Mouse (Mus musculus) kidney, adult 2 months (tissue): Measurements from ENCODE around the gene Insr.

Experiments used
- CTCF ChIP-seq: fragments of 200-500 bp; conservative IDR thresholded peaks from 2 replicates; pipeline ENCODE4 v1.5.1; 2011; ENCODE audit warnings: low read depth, mild to moderate bottlenecking, control low read depth, low read length, moderate library complexity, mixed read lengths; ENCODE audit not compliant: insufficient read depth, insufficient read length
- POLR2A ChIP-seq: fragments of 200-500 bp; IDR thresholded peaks from one replicate; pipeline ENCODE4 v1.6.1; 2011; ENCODE audit warnings: low read depth, low read length, control low read depth

- TF ChIP-seq CTCF (no peak), POLR2A (no peak)
These were observed 57.3 kb downstream of the Insr start for GRCm38 (mm10) chr8:3221960-3222635.
